Mouse (Mus musculus) stomach, postnatal 0 days (tissue): ENCODE measurements at regions not wholly inside any gene's neighbourhood (a gene's known extent, or its start where the extent isn't known, plus 50 kb on each side); places are given as distances from the start of the nearest gene placed in this dataset.

Experiments used
- CTCF ChIP-seq: IDR thresholded peaks from 2 replicates; pipeline ENCODE4 v1.5.1; 2016; ENCODE audit warnings: antibody characterized with exemption, low read depth, mild to moderate bottlenecking, moderate library complexity
- EP300 ChIP-seq: optimal IDR thresholded peaks from 2 replicates; pipeline ENCODE3; 2016; ENCODE audit warnings: antibody characterized with exemption

GRCm38 (mm10) chr3:33902431-33902830 is 58.3 kb upstream of the Ccdc39 start:
- no peak for TF ChIP-seq CTCF
- TF ChIP-seq EP300: no peak
